Mouse (Mus musculus) bone marrow macrophage, adult 2 months (primary cell): ENCODE results near the gene Gnai3.

Source experiments
- CTCF ChIP-seq: IDR thresholded peaks from 2 replicates; pipeline ENCODE4 v1.5.1; 2012; ENCODE audit warnings: low read depth, mild to moderate bottlenecking, low read length, moderate library complexity
- POLR2A ChIP-seq: IDR thresholded peaks from 2 replicates; pipeline ENCODE4 v1.6.1; 2012; ENCODE audit warnings: mild to moderate bottlenecking, low read depth, low read length, borderline replicate concordance

GRCm38 (mm10) chr3:108128520-108128919, 17.4 kb downstream of the Gnai3 start:
- TF ChIP-seq POLR2A (no peak), CTCF (no peak)
